Mouse (Mus musculus): ENCODE measurements around the gene Bysl. TPM values are rescaled to one million over a fixed set of nuclear protein-coding genes. Genes with fewer than 3 reads are reported as not detected.
"Not testable (repeated sequence)": the region's sequence is repeated elsewhere in the genome, so short reads cannot be mapped to it uniquely, and the experiment has no call there.

Bysl gene
- polyA plus RNA-seq, 1 experiment from 2014 or later, result 31.5 TPM

- Histone ChIP-seq H3K27ac (replicated peaks) (peak within 1 kb of the TSS; percentile 94), H3K9me3 (no peaks in the 10 kb centered on the region), H3K27me3 (no peaks in the 10 kb centered on the region), H3K4me2 (replicated peaks) (peak within 1 kb of the TSS; percentile 75), H3K4me1 (peaks cover 33% of the 10 kb centered on the region), H3K9ac (replicated peaks) (peak within 1 kb of the TSS; percentile 83), H3K4me3 (peak within 1 kb of the TSS; percentile 79), H3K36me3 (peaks cover 13% of the 10 kb centered on the region)
- WGBS, result 0% methylated on average over 3 of the region's 3 CpGs
- ATAC-seq (ENCODE audit: low FRiP score, low read depth), result no peak
Measured at GRCm38 (mm10) chr17:47630678-47631065, 19.4 kb upstream of the Bysl start, which contains the start of gene Usp49. Gene Usp49, plus strand, starts transcription at chr17:47630690.

- no peaks in the 10 kb centered on the region for H3K9me3 ChIP-seq
- H3K27ac ChIP-seq (replicated peaks), result peak overlapping the region; percentile 94
- H3K4me1 ChIP-seq, result peaks cover 33% of the 10 kb centered on the region
- H3K4me3 ChIP-seq, result peak overlapping the region; percentile 79
- peak overlapping the region; percentile 75 for H3K4me2 ChIP-seq (replicated peaks)
- H3K9ac ChIP-seq (replicated peaks), result peak overlapping the region; percentile 83
- peak; percentile 69 for ATAC-seq (ENCODE audit: low FRiP score, low read depth)
- H3K27me3 ChIP-seq, result no peaks in the 10 kb centered on the region
- under 1% methylated on average over 61 of the region's 61 CpGs for WGBS
- H3K36me3 ChIP-seq, result peaks cover 13% of the 10 kb centered on the region
Measured at GRCm38 (mm10) chr17:47629717-47630677, 18.7 kb upstream of the Bysl start.

GRCm38 (mm10) chr17:47628851-47629676 is 17.8 kb upstream of the Bysl start:
- H3K4me3 ChIP-seq, result peak overlapping the region; percentile 79
- under 1% methylated on average over 63 of the region's 63 CpGs for WGBS
- ATAC-seq (ENCODE audit: low FRiP score, low read depth), result peak; percentile 94
- peaks cover 22% of the 10 kb centered on the region for H3K36me3 ChIP-seq
- no peaks in the 10 kb centered on the region for H3K27me3 ChIP-seq
- peak overlapping the region; percentile 75 for H3K4me2 ChIP-seq (replicated peaks)
- H3K27ac ChIP-seq (replicated peaks), result peak overlapping the region; percentile 94
- peak overlapping the region; percentile 83 for H3K9ac ChIP-seq (replicated peaks)
- H3K4me1 ChIP-seq, result peaks cover 33% of the 10 kb centered on the region
- H3K9me3 ChIP-seq, result no peaks in the 10 kb centered on the region

- no peak for ATAC-seq (ENCODE audit: low FRiP score, low read depth)
- Histone ChIP-seq H3K36me3 (peaks cover 35% of the 10 kb centered on the region), H3K4me1 (peaks cover 28% of the 10 kb centered on the region), H3K4me2 (replicated peaks) (no peak overlapping the region), H3K27ac (replicated peaks) (no peak overlapping the region), H3K27me3 (no peaks in the 10 kb centered on the region), H3K4me3 (0 out of 2 replicates have a peak overlapping the region, but pooled peaks have one; percentile 79), H3K9me3 (no peaks in the 10 kb centered on the region), H3K9ac (replicated peaks) (no peak overlapping the region)
- 87% methylated on average over 2 of the region's 2 CpGs for WGBS
Measured at GRCm38 (mm10) chr17:47627791-47628190, 16.5 kb upstream of the Bysl start.

- Histone ChIP-seq H3K27me3 (no peaks in the 10 kb centered on the region), H3K4me1 (peaks cover 15% of the 10 kb centered on the region), H3K9me3 (no peaks in the 10 kb centered on the region), H3K36me3 (peaks cover 52% of the 10 kb centered on the region), H3K9ac (replicated peaks) (no peak overlapping the region), H3K27ac (replicated peaks) (no peak overlapping the region), H3K4me3 (no peak overlapping the region), H3K4me2 (replicated peaks) (no peak overlapping the region)
- ATAC-seq (ENCODE audit: low FRiP score, low read depth), result no peak
- WGBS, result 94% methylated on average over 5 of the region's 5 CpGs
Measured at GRCm38 (mm10) chr17:47626031-47626430, 14.7 kb upstream of the Bysl start.

- H3K9ac ChIP-seq (replicated peaks), result no peak overlapping the region
- H3K4me1 ChIP-seq, result peaks cover 7% of the 10 kb centered on the region
- H3K27ac ChIP-seq (replicated peaks), result no peak overlapping the region
- WGBS, result 97% methylated on average over 2 of the region's 2 CpGs
- no peaks in the 10 kb centered on the region for H3K27me3 ChIP-seq
- no peak for ATAC-seq (ENCODE audit: low FRiP score, low read depth)
- H3K36me3 ChIP-seq, result peaks cover 58% of the 10 kb centered on the region
- no peak overlapping the region for H3K4me2 ChIP-seq (replicated peaks)
- H3K4me3 ChIP-seq, result no peak overlapping the region
- no peaks in the 10 kb centered on the region for H3K9me3 ChIP-seq
Measured at GRCm38 (mm10) chr17:47625088-47625487, 13.8 kb upstream of the Bysl start.

GRCm38 (mm10) chr17:47624572-47624971 is 13.3 kb upstream of the Bysl start:
- WGBS, result 94% methylated on average over 3 of the region's 5 CpGs
- H3K27me3 ChIP-seq; H3K4me2 ChIP-seq (replicated peaks); H3K9ac ChIP-seq (replicated peaks); H3K9me3 ChIP-seq; ATAC-seq (ENCODE audit: low FRiP score, low read depth); H3K4me1 ChIP-seq; H3K27ac ChIP-seq (replicated peaks); H3K4me3 ChIP-seq: not testable (repeated sequence)
- H3K36me3 ChIP-seq, result peaks cover 62% of the 10 kb centered on the region

GRCm38 (mm10) chr17:47622912-47623554 is 11.7 kb upstream of the Bysl start:
- Histone ChIP-seq H3K27me3 (no peaks in the 10 kb centered on the region), H3K27ac (replicated peaks) (no peak overlapping the region), H3K4me2 (replicated peaks) (no peak overlapping the region), H3K4me3 (no peak overlapping the region), H3K9me3 (no peaks in the 10 kb centered on the region), H3K9ac (replicated peaks) (no peak overlapping the region), H3K4me1 (no peaks in the 10 kb centered on the region), H3K36me3 (peaks cover 74% of the 10 kb centered on the region)
- WGBS, result 92% methylated on average over 14 of the region's 14 CpGs
- no peak for ATAC-seq (ENCODE audit: low FRiP score, low read depth)

- Histone ChIP-seq H3K9me3 (no peaks in the 10 kb centered on the region), H3K27ac (replicated peaks) (no peak overlapping the region), H3K36me3 (peaks cover 73% of the 10 kb centered on the region), H3K27me3 (no peaks in the 10 kb centered on the region), H3K4me3 (no peak overlapping the region), H3K4me1 (no peaks in the 10 kb centered on the region), H3K4me2 (replicated peaks) (no peak overlapping the region), H3K9ac (replicated peaks) (no peak overlapping the region)
- WGBS, result 92% methylated on average over 13 of the region's 13 CpGs
- no peak for ATAC-seq (ENCODE audit: low FRiP score, low read depth)
Measured at GRCm38 (mm10) chr17:47618556-47619311, 7.4 kb upstream of the Bysl start.

- H3K27ac ChIP-seq (replicated peaks), result no peak overlapping the region
- H3K9ac ChIP-seq (replicated peaks), result no peak overlapping the region
- 95% methylated on average over 9 of the region's 9 CpGs for WGBS
- no peak overlapping the region for H3K4me2 ChIP-seq (replicated peaks)
- no peak overlapping the region for H3K4me3 ChIP-seq
- no peak for ATAC-seq (ENCODE audit: low FRiP score, low read depth)
- no peaks in the 10 kb centered on the region for H3K9me3 ChIP-seq
- no peaks in the 10 kb centered on the region for H3K27me3 ChIP-seq
- peaks cover 64% of the 10 kb centered on the region for H3K36me3 ChIP-seq
- H3K4me1 ChIP-seq, result peaks cover 5% of the 10 kb centered on the region
Measured at GRCm38 (mm10) chr17:47617605-47618307, 6.5 kb upstream of the Bysl start.

- no peak overlapping the region for H3K4me3 ChIP-seq
- no peak overlapping the region for H3K9ac ChIP-seq (replicated peaks)
- ATAC-seq (ENCODE audit: low FRiP score, low read depth), result no peak
- no peak overlapping the region for H3K27ac ChIP-seq (replicated peaks)
- WGBS, result 92% methylated on average over 4 of the region's 4 CpGs
- no peaks in the 10 kb centered on the region for H3K27me3 ChIP-seq
- H3K36me3 ChIP-seq, result peaks cover 53% of the 10 kb centered on the region
- no peaks in the 10 kb centered on the region for H3K9me3 ChIP-seq
- no peak overlapping the region for H3K4me2 ChIP-seq (replicated peaks)
- peaks cover 15% of the 10 kb centered on the region for H3K4me1 ChIP-seq
Measured at GRCm38 (mm10) chr17:47616652-47617051, 5.4 kb upstream of the Bysl start.

Measured in midbrain, embryonic 12.5 days (tissue).